Mouse (Mus musculus) midbrain, embryonic 11.5 days (tissue): ENCODE data around the gene Nubp1. TPM values are rescaled to one million over a fixed set of nuclear protein-coding genes. Genes with fewer than 3 reads are reported as not detected.

Source experiments
- ATAC-seq: fragments of 200-750 bp; cut with Nextera tagmentation; 2 replicates; pipeline ENCODE4 v1.8.0; 2017; ENCODE audit warnings: moderate TSS enrichment, moderate library complexity; ENCODE audit not compliant: low FRiP score
- DNase-seq: peaks from one replicate; pipeline ENCODE4 v3.0.0; 2015; ENCODE audit warnings: low spot score; ENCODE audit errors: missing footprints
- H3K27ac ChIP-seq: fragments of 300-500 bp; sonication (generic); 2 replicates; pipeline ENCODE4 v1.5.1; 2014; ENCODE audit warnings: low read depth, low read length
- H3K27me3 ChIP-seq: fragments of 300-500 bp; sonication (generic); 2 replicates; pipeline ENCODE4 v1.6.1; 2014; ENCODE audit warnings: mild to moderate bottlenecking, low read length, moderate library complexity, mixed read lengths; ENCODE audit not compliant: control insufficient read depth, insufficient read depth
- H3K36me3 ChIP-seq: fragments of 300-500 bp; sonication (generic); 2 replicates; pipeline ENCODE4 v1.6.1; 2014; ENCODE audit warnings: mild to moderate bottlenecking, low read length, moderate library complexity, mixed read lengths; ENCODE audit not compliant: control insufficient read depth, insufficient read depth
- H3K4me1 ChIP-seq: fragments of 300-500 bp; sonication (generic); 2 replicates; pipeline ENCODE4 v1.6.1; 2014; ENCODE audit warnings: low read length; ENCODE audit not compliant: control insufficient read depth, insufficient read depth
- H3K4me2 ChIP-seq: fragments of 300-500 bp; sonication (generic); 2 replicates; pipeline ENCODE4 v1.6.1; 2014; ENCODE audit warnings: mild to moderate bottlenecking, moderate library complexity
- H3K4me3 ChIP-seq: fragments of 300-500 bp; sonication (generic); 2 replicates; pipeline ENCODE4 v1.5.1; 2014; ENCODE audit warnings: low read depth, low read length
- H3K9ac ChIP-seq: fragments of 300-500 bp; sonication (generic); 2 replicates; pipeline ENCODE4 v1.6.1; 2014; ENCODE audit warnings: low read length
- H3K9me3 ChIP-seq: fragments of 300-500 bp; sonication (generic); 2 replicates; pipeline ENCODE4 v1.6.1; 2016; ENCODE audit warnings: low read length; ENCODE audit not compliant: control insufficient read depth
- WGBS: fragments of 180-500 bp; shearing (Covaris S2); extraction: QIAGEN DNeasy Blood & Tissue Kit; methylation state at CpG from one replicate; pipeline ENCODE4 v1.1.7; 2014; 5-methylcytosine and 5-hydroxymethylcytosine counted together
- polyA plus RNA-seq: library from polyadenylated mRNA; unstranded; fragments of >200 nt; fragmentation: Nextera tagmentation; extraction: Ambion mirVana; gene quantifications from 2 replicates; pipeline ENCODE4 v1.2.1, GENCODE M21; 2014

Gene Nubp1
- polyA plus RNA-seq, 1 experiment from 2014 or later, result 71.8 TPM

- Histone ChIP-seq H3K4me3 (no peak overlapping the region), H3K4me2 (no peak overlapping the region), H3K9me3 (no peaks in the 10 kb centered on the region), H3K4me1 (no peaks in the 10 kb centered on the region), H3K9ac (no peak overlapping the region), H3K27ac (no peak overlapping the region), H3K27me3 (0 out of 2 replicates have a peak, but pooled peaks cover 2% of the 10 kb centered on the region), H3K36me3 (no peaks in the 10 kb centered on the region)
- DNase-seq (peak; percentile 97), ATAC-seq (no peak; the same call in 1 of the 2 replicates)
- 33% methylated on average over 7 of the region's 7 CpGs for WGBS
These were observed 12.6 kb upstream of the Nubp1 start for GRCm38 (mm10) chr16:10399160-10399559.

GRCm38 (mm10) chr16:10415976-10416375, 4.2 kb downstream of the Nubp1 start:
- WGBS, result 73% methylated on average over 6 of the region's 6 CpGs
- H3K4me2 ChIP-seq, result no peak overlapping the region

GRCm38 (mm10) chr16:10416866-10417265, 5.1 kb downstream of the Nubp1 start:
- Histone ChIP-seq H3K9me3 (no peaks in the 10 kb centered on the region), H3K4me3 (no peak overlapping the region), H3K27me3 (no peaks in the 10 kb centered on the region), H3K36me3 (peaks cover 29% of the 10 kb centered on the region), H3K9ac (no peak overlapping the region), H3K27ac (no peak overlapping the region), H3K4me2 (no peak overlapping the region), H3K4me1 (peaks cover 4% of the 10 kb centered on the region)
- 94% methylated on average over 4 of the region's 4 CpGs for WGBS
- DNase-seq (no peak), ATAC-seq (no peak)

More at GRCm38 (mm10) chr16:10415976-10416375, 4.2 kb downstream of the Nubp1 start:
- H3K4me1 ChIP-seq, result peaks cover 4% of the 10 kb centered on the region
- no peak overlapping the region for H3K4me3 ChIP-seq
- no peaks in the 10 kb centered on the region for H3K27me3 ChIP-seq
- DNase-seq (no peak), ATAC-seq (no peak)
- H3K27ac ChIP-seq, result no peak overlapping the region
- H3K36me3 ChIP-seq, result peaks cover 20% of the 10 kb centered on the region
- no peaks in the 10 kb centered on the region for H3K9me3 ChIP-seq
- H3K9ac ChIP-seq, result no peak overlapping the region

- H3K27me3 ChIP-seq, result no peaks in the 10 kb centered on the region
- 94% methylated on average over 9 of the region's 9 CpGs for WGBS
- H3K36me3 ChIP-seq, result peaks cover 30% of the 10 kb centered on the region
- peaks cover under 1% of the 10 kb centered on the region; the same call in 1 of the 2 replicates for H3K4me1 ChIP-seq
- no peak overlapping the region for H3K27ac ChIP-seq
- H3K9me3 ChIP-seq, result no peaks in the 10 kb centered on the region
- no peak for ATAC-seq
- no peak overlapping the region for H3K4me2 ChIP-seq
- no peak overlapping the region for H3K4me3 ChIP-seq
- DNase-seq, result no peak
- H3K9ac ChIP-seq, result no peak overlapping the region
These were observed 6.0 kb downstream of the Nubp1 start for GRCm38 (mm10) chr16:10417723-10418259.

- Histone ChIP-seq H3K27ac (no peak overlapping the region), H3K4me3 (no peak overlapping the region), H3K9me3 (no peaks in the 10 kb centered on the region), H3K4me2 (no peak overlapping the region), H3K27me3 (no peaks in the 10 kb centered on the region), H3K4me1 (no peaks in the 10 kb centered on the region), H3K36me3 (peaks cover 24% of the 10 kb centered on the region), H3K9ac (no peak overlapping the region)
- 95% methylated on average over 9 of the region's 9 CpGs for WGBS
- DNase-seq (no peak), ATAC-seq (no peak)
These were observed 8.8 kb downstream of the Nubp1 start for GRCm38 (mm10) chr16:10420447-10421054.

GRCm38 (mm10) chr16:10431911-10432310, 20.2 kb downstream of the Nubp1 start:
- WGBS, result 89% methylated on average over 1 of the region's 1 CpGs
- no peaks in the 10 kb centered on the region for H3K4me1 ChIP-seq
- no peak for DNase-seq
- no peaks in the 10 kb centered on the region for H3K9me3 ChIP-seq
- H3K4me2 ChIP-seq, result no peak overlapping the region
- H3K27me3 ChIP-seq, result no peaks in the 10 kb centered on the region
- no peak overlapping the region for H3K4me3 ChIP-seq
- H3K27ac ChIP-seq, result no peak overlapping the region
- ATAC-seq, result no peak
- H3K9ac ChIP-seq, result no peak overlapping the region
- H3K36me3 ChIP-seq, result peaks cover 4% of the 10 kb centered on the region; the same call in 1 of the 2 replicates

- peaks cover under 1% of the 10 kb centered on the region; the same call in 1 of the 2 replicates for H3K36me3 ChIP-seq
- ATAC-seq, result no peak
- 84% methylated on average over 4 of the region's 4 CpGs for WGBS
- H3K9ac ChIP-seq, result no peak overlapping the region
- H3K4me1 ChIP-seq, result no peaks in the 10 kb centered on the region
- no peaks in the 10 kb centered on the region for H3K27me3 ChIP-seq
- no peaks in the 10 kb centered on the region for H3K9me3 ChIP-seq
- DNase-seq, result no peak
- no peak overlapping the region for H3K4me3 ChIP-seq
- H3K4me2 ChIP-seq, result no peak overlapping the region
- H3K27ac ChIP-seq, result no peak overlapping the region
These were observed 20.6 kb downstream of the Nubp1 start for GRCm38 (mm10) chr16:10432387-10432786.

GRCm38 (mm10) chr16:10433344-10433743, 21.6 kb downstream of the Nubp1 start:
- ATAC-seq (no peak), DNase-seq (no peak)
- no peaks in the 10 kb centered on the region for H3K4me1 ChIP-seq
- no peaks in the 10 kb centered on the region for H3K27me3 ChIP-seq
- no peaks in the 10 kb centered on the region for H3K9me3 ChIP-seq
- no peak overlapping the region for H3K4me2 ChIP-seq
- 86% methylated on average over 5 of the region's 5 CpGs for WGBS
- no peaks in the 10 kb centered on the region for H3K36me3 ChIP-seq
- H3K27ac ChIP-seq, result no peak overlapping the region
- no peak overlapping the region for H3K4me3 ChIP-seq
- no peak overlapping the region for H3K9ac ChIP-seq

- H3K9me3 ChIP-seq, result no peaks in the 10 kb centered on the region
- ATAC-seq, result no peak
- DNase-seq, result no peak
- whole genome bisulfite sequencing, result 89% methylated on average over 6 of the region's 6 CpGs
- no peak overlapping the region for H3K27ac ChIP-seq
- H3K36me3 ChIP-seq, result no peaks in the 10 kb centered on the region
- H3K4me2 ChIP-seq, result no peak overlapping the region
- H3K27me3 ChIP-seq, result no peaks in the 10 kb centered on the region
- no peak overlapping the region for H3K9ac ChIP-seq
- no peak overlapping the region for H3K4me3 ChIP-seq
- no peaks in the 10 kb centered on the region for H3K4me1 ChIP-seq
These were observed 24.4 kb downstream of the Nubp1 start for GRCm38 (mm10) chr16:10436166-10436565.
